Mouse (Mus musculus) liver, postnatal 0 days (tissue): ENCODE data around the gene Mapkapk3.

Source experiments
- CTCF ChIP-seq: sonication (generic); IDR thresholded peaks from 2 replicates; pipeline ENCODE4 v1.5.1; 2016; ENCODE audit warnings: antibody characterized with exemption, low read depth
- EP300 ChIP-seq: IDR thresholded peaks from 2 replicates; pipeline ENCODE4 v1.6.1; 2016; ENCODE audit warnings: antibody characterized with exemption, low read depth, mild to moderate bottlenecking

DNA sequence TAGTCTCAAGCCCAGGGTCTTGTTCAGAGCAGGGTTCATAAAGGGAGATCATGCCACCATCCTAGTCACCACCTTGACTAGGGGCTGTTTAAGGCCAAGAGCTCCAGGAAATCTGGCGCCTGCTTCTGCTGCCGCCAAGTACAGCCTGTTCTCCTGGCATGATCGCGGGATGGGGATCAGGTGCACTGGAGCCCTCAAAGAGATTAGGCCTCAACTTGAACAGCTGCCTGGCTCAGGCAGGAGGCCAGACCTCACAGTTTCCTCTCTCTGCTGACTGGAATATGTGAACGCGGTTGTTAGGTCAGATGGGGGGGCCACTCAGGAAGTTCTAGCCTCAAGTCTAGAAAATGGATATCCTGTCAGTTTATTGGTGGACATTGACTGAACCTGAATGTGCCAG is 33.9 kb upstream of the Mapkapk3 start:
- TF ChIP-seq CTCF: no peak
- peak; percentile 29; the same call in 1 of the 2 replicates for TF ChIP-seq EP300
